Mouse (Mus musculus): ENCODE measurements around the gene Cdc34. TPM values are rescaled to one million over a fixed set of nuclear protein-coding genes. Genes with fewer than 3 reads are reported as not detected.

The Cdc34 gene
- total RNA-seq, 2 experiments from 2014 or later, result 67.0 to 70.2 TPM

DNA sequence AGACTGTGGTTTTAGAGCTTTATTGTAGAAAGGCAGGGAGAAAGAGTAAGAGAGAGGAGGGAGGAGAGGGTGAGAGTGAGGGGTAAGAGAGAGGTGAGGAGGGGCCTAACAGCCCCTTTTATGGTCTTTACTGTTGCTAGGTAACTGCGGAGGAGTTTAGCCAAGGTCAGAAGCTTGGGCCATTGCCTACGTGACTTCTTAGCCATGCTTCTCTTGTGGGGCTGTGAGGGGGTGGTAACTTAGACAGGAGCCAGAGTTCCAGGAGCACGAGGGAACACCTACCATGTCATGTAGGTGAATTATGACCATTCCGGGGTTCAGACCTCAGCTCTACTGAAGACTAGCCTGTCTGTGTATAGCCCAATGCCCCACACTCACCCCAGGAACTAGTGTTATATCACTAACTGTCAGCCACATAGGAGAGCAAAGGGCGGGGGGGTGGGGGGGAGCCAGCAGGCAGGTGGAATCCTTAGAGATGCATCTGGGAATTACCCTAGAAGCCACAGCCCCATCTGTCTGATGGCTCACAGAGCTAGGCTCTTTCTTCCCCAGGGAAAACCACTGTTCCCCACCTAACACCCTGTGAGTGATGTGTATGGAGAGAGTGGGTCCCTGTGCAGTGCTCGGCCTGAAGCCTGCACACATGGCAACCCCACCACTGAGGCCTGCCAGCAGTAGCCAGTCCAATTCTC lies 10.5 kb upstream of the Cdc34 start:
- DNase-seq, result no peak

DNA sequence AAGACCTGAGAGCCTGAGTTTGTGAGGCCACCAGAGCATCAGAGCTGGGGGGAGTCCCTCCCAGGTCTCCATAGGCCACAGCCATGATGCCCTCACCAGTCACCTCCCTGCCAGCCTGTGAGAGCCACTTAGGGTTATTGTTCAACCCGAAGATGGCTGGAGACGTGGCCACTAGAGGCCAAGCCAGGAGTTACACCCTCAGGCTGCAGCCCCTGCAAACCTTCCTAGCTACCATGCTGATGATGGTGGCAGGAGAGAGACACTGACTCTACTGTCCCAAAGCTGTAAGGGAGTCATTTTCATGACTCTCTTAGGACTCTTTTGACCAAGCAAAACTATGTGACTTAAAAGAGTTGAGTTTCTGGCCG lies 9.9 kb upstream of the Cdc34 start:
- DNase-seq, result no peak

DNA sequence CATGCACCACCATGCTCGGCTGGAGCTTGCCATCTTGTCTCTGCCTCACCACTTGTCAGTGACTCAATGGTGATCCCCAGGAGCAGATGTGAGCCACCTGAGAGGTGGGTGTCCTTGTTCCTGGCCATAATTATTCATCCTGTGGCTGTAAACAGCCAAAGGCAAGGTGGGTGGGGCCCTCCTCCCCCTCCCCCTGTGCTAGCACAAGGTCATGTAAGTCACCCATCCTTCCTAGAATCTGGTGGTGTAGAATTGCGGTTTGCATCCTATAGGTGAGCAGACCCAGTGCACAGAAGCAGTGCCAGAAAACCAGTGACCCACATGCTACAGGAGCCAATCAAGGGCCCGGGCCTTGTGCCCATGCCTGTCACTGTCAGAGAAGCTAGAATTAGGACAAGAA lies 8.9 kb upstream of the Cdc34 start:
- DNase-seq, result no peak

DNA sequence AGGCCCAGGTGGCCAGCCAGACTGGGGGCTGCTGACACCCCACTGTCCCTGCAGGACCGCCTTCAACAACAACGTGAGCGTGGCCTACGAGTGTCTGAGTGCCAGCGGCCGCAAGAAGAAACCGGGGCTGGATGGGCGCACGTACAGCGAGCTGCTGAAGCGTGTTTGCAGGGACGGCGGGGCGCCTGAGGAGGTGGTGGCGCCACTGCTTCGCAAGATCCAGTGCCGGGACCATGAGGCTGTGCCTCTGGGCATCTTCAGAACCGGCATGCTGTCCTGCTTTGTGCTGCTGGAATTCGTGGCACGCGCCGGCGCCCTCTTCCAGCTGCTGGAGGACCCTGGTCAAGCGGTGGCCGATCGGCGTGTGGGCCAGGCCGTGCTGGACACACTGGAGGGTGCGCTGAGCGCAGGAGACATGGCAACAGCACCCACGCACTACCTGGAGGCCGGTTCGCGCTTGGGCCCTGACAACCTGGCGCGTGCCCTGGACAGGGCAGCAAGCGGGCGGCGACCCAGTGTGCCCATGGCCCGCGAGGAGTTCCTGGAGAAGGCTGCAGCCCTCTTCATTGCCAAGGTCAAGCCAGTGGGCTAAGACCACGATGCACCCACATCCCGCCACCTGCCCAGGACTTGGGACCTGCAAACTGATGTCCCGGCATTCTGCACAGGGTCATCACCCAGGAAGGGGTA lies 6.5 kb upstream of the Cdc34 start:
- no peak for DNase-seq

DNA sequence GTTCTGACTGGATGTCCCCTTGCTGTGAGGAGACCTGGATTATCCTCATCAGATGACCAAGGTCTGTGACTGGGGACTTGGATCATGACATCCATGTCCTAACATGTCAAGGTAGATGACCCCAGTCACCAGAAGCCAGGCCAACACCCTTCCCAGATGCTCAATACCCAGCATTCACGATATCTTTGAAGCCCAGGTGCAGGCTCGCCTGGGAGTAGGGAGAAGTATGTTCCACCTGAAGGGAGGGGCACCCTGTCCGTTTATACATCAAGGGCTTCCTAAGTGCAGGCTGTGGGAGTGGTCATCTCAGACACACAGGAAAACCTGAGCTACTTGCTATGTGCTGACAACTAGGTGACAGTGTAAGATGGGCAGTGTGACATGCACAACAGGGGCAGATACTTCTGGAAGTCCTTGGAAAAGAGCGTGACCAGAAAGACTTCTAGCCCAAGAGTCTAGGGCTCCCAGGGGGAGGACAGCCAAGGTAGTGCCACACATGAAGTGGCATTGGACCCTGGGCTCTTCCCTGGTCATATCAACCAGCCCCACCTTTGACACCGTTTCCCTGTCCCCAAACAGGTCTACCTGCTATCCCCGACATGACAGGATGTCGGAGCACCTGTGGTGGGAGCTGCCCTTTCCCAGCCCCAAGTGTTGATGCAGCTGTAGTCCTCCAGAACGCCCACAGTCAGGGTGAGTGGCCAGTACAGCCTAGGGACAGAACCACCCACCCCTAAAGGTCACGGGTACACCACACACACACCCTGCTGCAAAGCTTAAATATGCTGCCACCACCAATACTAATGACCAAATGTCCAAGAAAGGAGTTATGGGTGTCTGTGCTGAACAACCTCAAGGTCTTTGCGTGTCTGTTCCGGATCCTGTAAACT lies 1.1 kb upstream of the Cdc34 start:
- no peak for DNase-seq

DNA sequence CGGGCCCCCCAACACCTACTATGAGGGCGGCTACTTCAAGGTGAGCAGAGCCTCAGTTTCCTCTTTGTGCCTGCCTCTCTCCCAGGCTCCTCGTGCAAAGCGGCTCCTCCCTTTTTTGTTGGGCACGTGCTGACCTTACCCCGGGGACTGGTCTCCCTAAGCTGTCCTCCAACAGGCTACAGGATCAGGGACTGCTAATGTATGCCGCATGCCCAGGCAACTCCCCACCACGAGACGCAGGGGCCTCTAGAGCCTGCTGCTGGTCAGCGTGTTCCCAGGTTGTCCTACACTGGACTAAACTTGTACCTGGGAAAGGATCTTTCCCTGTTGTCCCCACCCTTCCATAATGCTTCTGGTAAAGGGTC lies 538 bp downstream of the Cdc34 start:
- DNase-seq, result peak in 1 of 2 experiments; percentile 31

DNA sequence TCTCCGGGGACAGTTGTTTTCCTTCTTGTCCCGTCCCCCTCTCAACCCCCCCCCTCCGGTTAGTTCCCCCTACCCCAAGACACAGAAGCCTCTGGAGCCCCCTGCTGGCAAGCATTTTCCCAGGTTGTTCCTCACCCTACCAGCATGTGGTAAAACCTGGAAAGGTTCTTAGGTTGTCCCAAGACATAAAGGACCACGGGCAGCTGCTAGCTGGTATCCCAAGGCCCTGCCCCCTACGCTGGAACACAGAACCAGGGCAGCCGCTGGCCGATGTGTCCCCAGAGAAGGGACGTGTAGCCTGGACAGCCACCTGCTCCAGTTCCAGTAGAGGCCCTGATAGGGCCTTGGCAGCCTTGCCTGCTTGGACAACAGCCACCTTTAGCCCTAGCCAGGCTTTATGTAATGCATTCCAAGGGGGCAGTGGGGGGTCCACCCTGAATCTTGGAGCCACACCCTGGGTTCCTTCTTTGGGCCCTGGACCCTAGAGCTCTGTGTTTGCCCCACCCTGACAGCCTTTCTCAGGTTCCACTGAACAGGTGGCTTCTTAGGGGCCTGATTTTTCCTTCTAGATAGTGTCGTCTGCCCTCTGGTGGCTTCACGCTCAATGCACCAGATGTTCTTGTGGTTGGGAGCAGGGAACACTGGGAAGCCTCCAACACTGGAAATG lies 1.1 kb downstream of the Cdc34 start:
- peak in 1 of 2 experiments; percentile 35 for DNase-seq

DNA sequence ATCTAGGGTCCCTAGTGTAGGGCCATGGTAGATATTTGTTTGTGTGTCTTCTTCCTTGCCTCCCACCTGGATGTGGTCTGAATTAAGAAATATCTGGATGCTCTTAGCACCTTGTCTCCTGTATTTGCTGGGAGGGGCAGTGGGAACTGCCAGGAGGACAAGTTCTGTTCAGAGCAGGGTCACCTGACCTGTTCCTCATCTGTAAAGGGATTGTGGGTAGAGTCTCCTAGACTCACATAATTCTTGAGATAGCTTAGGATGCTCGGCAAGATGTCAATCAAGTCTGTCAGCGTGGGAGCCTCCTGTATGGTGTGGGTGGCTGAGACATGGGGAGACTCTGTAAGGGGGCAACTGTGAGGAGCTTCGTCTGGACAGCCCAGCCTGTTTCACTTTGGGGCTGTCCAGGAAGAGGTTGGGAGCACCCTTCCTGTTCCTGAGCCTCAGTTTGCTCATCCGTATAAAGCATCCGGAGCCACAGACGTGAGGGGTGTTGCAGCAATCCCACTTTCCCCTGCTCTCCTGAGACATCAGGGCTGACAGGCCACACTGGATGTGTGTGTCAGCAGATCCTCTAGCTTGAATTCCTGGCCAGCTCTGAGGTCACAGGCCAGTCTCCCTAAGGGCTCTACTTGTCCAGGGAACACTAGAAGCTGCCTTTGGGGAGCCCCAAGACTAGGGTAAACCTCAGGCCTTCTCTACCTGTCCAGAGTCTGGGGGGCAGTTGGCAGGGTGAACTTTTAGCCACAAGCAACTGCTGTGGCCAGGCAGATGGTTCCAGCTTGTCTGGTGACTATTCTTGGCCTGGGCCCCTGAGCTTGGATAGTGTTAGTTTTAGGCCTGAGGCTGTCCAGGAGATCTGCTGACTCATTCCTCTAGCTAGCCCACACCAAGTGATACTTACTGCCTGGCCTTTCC lies 2.0 kb downstream of the Cdc34 start:
- no peak for DNase-seq

DNA sequence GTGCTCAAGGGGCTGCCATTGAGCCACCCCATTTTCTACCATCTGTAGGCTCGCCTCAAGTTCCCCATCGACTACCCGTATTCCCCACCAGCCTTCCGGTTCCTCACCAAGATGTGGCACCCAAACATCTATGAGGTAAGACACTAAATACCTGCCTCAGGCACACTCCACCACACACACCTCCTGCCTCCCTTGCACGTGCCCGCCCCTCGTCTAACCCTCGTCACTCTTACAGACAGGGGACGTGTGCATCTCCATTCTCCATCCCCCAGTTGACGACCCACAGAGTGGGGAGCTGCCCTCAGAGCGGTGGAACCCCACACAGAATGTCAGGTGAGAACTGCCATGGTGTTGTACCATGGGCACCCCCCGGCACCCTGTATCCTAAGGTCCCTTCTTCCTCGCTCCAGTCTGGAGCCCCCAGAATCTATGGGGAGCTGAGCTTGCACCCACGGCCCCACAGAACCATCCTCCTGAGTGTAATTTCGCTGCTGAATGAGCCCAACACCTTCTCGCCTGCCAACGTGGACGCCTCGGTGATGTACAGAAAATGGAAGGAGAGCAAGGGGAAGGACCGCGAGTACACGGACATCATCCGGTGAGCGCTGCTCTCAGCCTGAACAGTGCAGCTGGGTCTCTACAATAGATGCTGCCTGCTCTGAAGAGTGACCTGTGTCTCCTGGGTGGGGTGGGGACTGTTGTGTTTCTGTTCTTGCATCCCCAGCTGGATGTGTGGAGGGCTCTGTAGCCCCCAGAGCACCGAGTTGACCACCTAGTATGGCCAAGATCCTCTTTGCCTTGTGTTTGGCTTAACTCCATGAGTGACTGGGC lies 3.0 kb downstream of the Cdc34 start:
- no peak for DNase-seq

DNA sequence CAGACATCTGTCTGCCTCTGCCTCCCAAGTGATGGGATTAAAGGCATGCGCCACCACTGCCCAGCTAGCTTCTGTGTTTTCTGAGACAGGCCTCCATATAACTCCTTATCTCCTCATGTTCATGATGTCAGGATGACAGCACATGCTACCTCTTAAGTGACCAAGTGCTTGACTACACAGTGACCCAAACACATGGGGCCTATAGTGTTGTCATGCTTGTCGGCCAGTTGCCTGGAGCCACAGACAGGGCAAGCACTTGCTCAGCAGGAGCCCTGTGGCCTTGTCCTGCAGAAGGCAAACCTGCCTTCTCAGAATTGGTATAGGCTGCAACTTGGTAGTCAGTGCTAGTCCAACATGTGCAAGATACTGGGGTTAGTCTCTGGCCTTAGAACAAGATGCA lies 4.2 kb downstream of the Cdc34 start:
- DNase-seq, result no peak

DNA sequence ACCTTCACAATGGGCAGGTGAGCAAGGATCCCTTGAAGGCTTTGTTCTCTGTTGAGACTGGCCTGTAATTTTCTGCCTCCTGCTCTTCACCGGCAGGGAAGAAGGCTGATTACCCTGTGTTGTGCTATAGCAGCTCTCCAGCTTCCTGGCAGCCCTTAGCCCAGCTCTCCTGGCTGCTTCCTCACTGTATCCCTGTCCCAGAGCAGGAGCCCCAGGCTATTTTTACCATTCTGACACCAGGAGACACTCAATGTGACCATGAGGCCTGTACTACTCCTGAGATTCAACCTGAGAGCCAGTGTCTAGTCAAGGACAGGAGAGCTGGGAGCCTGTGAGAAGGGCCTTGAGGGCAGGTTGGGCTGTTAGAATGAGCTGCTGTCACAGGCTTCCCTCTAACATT lies 4.7 kb downstream of the Cdc34 start:
- DNase-seq, result no peak

DNA sequence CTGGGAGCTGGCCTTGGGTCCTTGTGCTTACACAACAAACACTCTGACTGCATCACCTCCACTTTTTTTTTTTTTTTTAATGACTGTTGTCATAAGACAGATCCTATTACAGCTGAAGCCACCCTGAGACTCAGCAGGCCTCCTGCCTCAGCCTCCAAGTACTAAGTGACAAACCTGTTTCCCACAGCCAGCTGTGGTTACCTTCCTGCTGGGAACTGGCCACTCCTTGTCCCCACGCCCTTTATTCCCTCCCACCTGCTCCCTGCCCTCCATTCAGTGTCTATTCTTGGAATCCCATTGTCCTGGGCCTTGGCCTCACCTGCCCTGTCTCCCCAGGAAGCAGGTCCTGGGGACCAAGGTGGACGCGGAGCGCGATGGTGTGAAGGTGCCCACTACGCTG lies 5.5 kb downstream of the Cdc34 start:
- DNase-seq, result no peak

DNA sequence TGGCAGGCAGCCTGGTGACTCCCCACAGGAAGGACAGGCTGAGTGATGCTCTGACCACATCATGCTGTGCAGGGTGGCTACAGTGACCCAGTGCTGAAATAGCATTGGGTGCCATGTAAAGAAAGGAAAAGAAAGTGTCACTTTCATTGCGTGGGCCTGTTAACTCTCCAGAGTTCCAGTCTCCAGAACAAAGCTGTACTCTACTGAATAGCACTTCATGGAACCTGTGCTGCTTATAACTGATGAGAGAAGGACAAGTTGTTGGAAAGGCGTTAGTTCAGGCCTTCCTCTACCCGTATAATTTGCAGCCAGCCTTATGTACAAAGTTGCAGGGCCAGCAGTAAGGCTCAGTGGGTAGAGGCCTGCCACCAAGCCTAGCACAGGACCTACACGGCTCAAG lies 6.7 kb downstream of the Cdc34 start, which contains the start of gene Gzmm:
Gzmm (plus strand) TSS at position 301 of the 400 bp plus-strand sequence.
- no peak for DNase-seq

DNA sequence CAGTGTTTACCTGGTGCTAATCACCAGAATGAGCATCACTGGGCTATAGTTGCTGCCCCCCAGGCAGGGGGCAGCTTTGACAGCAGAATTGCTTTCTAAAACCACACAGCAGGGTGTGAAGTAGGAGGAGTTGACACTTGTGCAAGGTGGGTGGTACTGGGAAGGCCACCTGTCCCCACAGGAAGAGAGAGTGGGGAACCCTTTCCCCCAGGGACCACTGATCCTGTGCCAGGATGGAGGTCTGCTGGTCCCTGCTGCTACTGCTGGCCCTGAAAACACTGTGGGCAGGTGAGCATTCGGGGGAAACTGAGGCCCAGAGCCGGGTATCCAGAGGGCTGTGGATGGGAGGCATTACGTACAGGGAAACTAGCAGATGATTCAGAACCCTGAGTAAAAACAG lies 7.2 kb downstream of the Cdc34 start:
- DNase-seq, result no peak

DNA sequence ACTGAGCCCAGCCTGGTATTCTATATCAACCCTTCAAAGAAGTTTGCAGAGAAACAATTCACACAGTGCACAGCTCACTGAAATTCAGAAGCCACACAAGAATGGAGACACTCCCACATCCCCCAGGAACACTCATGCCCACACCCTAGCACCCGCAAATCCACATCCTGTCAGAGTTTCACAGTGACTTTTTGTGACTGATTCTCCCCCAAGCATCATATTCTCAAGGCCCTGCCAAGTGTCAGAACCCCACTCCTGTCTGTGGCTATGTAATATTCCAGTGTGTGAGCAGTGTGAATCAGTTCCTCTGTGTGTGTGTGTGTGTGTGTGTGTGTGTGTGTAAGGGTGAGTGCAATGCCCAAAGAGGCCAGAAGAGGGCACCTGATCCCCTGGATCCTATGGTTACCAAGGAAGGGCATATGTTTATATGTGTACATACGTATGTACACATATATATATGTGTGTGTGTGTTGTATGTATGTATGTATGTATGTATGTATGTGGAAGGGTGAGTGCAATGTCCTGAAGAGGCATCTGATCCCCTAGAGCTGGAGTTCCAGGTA lies 10.1 kb downstream of the Cdc34 start:
- no peak for DNase-seq

DNA sequence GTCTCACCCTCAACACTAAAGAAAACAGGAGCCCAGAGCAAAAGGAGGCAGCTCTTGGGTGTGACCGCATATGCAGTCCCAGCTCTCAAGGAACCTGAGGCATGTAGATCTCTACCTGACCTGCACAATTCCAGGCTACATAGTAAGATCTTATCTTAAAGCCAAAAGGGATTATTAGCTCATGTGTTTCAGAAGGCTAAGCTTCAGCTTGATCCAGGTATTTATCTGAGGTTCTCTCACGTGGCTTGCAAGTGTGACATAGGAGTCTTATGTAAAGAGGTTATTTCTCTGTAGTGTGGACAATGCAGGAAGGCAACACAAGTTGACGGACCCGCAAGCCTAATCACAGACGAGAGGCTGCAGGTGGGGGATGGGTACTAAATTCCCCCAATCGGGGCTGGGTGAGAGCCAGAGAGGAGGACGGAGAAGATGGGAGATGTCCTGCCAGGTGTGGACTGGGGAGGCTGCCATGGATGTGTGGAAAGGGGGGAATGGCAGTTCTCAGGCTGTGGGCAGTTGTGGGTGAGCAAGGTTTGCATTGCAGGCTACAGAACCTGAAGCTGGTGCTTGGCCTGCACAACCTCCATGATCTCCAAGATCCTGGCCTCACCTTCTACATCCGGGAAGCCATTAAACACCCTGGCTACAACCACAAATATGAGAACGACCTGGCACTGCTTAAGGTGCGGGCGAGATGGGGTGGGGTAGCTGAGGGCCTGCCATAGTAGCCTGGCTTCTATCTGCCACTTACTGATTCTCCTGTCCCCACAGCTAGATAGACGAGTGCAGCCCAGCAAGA lies 11.8 kb downstream of the Cdc34 start:
- DNase-seq, result no peak

DNA sequence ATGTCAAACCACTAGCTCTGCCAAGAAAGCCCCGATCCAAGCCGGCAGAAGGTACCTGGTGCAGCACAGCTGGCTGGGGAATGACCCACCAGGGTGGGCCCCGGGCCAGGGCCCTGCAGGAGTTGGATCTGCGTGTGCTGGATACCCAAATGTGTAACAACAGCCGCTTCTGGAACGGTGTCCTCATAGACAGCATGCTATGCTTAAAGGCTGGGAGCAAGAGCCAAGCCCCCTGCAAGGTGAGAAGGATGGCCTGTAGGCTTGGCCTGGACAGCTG lies 12.3 kb downstream of the Cdc34 start:
- DNase-seq, result no peak

DNA sequence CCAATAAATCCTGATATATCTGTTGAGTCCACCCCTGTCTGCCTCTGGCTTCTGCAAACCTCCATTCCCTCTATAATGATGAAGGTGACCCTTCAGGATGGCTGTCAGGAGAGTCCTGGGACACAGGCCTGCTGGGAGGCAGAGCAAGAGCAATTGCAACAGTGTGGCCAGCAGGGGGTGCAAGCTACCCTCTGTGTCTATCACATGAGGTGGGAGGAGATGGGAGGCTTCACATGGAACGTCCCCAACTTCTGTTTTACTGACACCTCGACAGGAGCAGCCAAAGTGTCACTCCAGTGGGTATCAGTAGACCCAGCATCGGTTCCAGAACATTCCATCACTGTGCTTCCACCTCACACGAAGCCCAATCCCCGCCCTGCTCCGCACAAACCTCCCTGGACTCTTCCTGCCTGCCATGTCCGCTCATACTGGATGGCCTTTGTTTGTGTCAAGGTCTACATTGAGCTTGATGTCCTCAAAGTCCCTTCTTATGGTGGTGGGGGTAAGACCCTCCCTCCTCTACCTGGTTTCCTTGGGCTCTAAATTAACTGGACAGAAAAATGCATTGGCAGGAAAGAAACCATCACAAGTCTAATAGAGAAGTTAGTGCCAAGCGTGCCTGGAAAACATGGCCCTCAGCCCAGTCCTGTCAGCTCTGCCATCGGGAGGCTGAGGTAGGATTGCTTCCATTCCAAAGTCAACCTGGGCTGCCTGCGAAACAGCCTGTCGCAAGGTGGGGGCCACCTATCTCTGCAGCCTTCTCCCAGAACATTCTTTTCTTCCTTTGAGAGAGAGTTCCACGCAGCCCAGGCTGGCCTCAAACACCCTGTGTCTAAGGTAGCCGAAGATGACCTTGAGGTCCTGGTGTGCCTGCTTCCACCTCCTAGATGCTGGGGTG lies 13.5 kb downstream of the Cdc34 start:
- peak in 1 of 2 experiments; percentile 67 for DNase-seq
